Mouse (Mus musculus) kidney, embryonic 15.5 days (tissue): ENCODE data around the gene Plekhs1. TPM values are rescaled to one million over a fixed set of nuclear protein-coding genes. Genes with fewer than 3 reads are reported as not detected.
A peak's percentile ranks its signal among the peaks of the same experiment; 100 is the strongest.
"Not testable (repeated sequence)": the region's sequence is repeated elsewhere in the genome, so short reads cannot be mapped to it uniquely, and the experiment has no call there.

Source experiments
- ATAC-seq: fragments of 200-750 bp; cut with Nextera tagmentation; replicated peaks from 2 replicates; pipeline ENCODE4 v1.8.0; 2017; ENCODE audit warnings: moderate TSS enrichment; ENCODE audit not compliant: low FRiP score
- H3K27ac ChIP-seq: fragments of 300-500 bp; sonication (generic); 2 replicates; pipeline ENCODE4 v1.5.1; 2015; ENCODE audit warnings: mild to moderate bottlenecking, inconsistent platforms
- H3K27me3 ChIP-seq: fragments of 300-500 bp; sonication (generic); 2 replicates; pipeline ENCODE4 v1.6.1; 2015; ENCODE audit warnings: inconsistent platforms
- H3K36me3 ChIP-seq: fragments of 300-500 bp; sonication (generic); 2 replicates; pipeline ENCODE4 v1.6.1; 2015; ENCODE audit warnings: inconsistent platforms
- H3K4me1 ChIP-seq: fragments of 300-500 bp; sonication (generic); 2 replicates; pipeline ENCODE4 v1.6.1; 2015; ENCODE audit warnings: inconsistent platforms
- H3K4me2 ChIP-seq: fragments of 300-500 bp; sonication (generic); 2 replicates; pipeline ENCODE4 v1.6.1; 2015; ENCODE audit warnings: moderate library complexity, mild to moderate bottlenecking, inconsistent platforms
- H3K4me3 ChIP-seq: fragments of 300-500 bp; sonication (generic); replicated peaks from 2 replicates; pipeline ENCODE4 v1.5.1; 2015; ENCODE audit warnings: mild to moderate bottlenecking, inconsistent platforms
- H3K9ac ChIP-seq: fragments of 300-500 bp; sonication (generic); 2 replicates; pipeline ENCODE4 v1.6.1; 2015; ENCODE audit warnings: mild to moderate bottlenecking, inconsistent platforms
- H3K9me3 ChIP-seq: fragments of 300-500 bp; sonication (generic); replicated peaks from 2 replicates; pipeline ENCODE4 v1.6.1; 2016; ENCODE audit warnings: inconsistent platforms
- WGBS: fragments of 180-500 bp; shearing (Covaris S2); methylation state at CpG from one replicate; pipeline ENCODE4 v1.1.7; 2015; ENCODE audit warnings: mixed read lengths; 5-methylcytosine and 5-hydroxymethylcytosine counted together
- polyA plus RNA-seq: library from polyadenylated mRNA; unstranded; fragments of >200 nt; fragmentation: Nextera tagmentation; extraction: Ambion mirVana; gene quantifications from 2 replicates; pipeline ENCODE4 v1.2.1, GENCODE M21; 2015

Plekhs1 gene
- polyA plus RNA-seq, 1 experiment from 2014 or later = 0.74 TPM

DNA sequence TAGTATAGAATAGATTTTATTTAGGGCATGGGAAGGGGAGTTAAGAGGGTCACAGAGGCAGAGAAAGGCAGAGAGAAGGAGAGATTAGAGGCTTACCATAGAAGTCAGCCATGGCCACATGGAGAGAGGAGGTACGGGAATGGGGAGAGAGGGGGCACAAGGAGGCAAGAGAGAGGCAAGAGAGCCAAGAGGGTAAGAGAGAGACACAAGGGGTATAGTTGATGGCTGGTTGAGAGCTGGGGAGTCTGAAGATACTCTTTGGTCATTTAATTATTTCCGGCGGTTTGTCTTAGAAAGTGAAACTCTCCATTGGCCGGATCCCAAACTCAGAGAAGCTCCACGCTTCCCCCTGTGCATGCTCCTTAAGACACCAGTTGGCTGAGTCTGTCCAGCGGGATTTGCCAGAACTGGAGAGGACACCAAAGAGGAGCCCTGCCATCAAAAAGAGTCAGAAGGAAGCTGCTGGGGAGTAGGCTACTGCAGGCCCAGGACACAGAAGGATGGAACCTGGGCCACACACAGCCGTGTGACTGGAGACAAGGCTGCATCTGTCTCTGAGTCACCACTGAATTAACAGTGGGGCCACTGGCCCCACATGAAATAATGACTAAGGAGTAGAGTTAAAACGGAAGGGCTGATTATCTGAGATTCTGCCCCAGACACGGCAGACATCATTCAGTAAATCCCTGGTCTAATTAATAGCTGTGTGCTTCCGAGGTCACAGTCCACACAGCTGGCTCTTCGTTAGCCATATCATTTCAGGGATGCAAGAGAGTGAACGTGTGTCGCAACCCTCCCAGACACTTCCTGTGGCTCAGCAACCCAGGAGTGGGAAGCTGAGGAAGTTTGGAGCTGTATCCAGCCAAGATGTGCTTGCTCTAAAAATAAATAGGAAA lies 24.2 kb downstream of the Plekhs1 start:
- peak; percentile 25; the same call in 1 of the 2 replicates for ATAC-seq
- H3K36me3 ChIP-seq = no peaks in the 10 kb centered on the region
- 41% methylated on average over 13 of the region's 13 CpGs for WGBS
- H3K9me3 ChIP-seq = no peaks in the 10 kb centered on the region
- H3K4me1 ChIP-seq = peaks cover 29% of the 10 kb centered on the region
- H3K4me3 ChIP-seq = no peak overlapping the region
- no peaks in the 10 kb centered on the region for H3K27me3 ChIP-seq
- H3K4me2 ChIP-seq = peak overlapping the region; percentile 10; the same call in 1 of the 2 replicates
- H3K27ac ChIP-seq = peak overlapping the region; percentile 68
- no peak overlapping the region for H3K9ac ChIP-seq

DNA sequence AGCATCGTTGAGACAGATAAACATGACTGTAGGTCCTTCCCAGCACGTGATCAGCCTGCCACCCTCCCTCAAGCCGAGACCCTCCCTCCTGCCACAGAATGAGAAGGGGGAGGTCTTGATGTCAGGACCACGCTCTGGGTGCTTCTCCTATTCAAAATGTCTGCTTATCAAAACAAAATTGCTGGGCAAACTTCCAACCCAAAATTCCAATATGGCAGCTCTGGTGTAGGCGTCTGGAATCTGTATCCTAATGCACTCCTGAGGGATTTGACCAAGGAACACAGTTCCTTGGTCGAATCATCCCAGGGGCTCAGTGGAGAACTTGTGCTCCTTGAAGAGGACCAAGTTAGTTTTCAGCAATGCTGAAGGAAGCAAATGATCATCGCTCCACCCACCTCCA lies 25.5 kb downstream of the Plekhs1 start:
- no peak for ATAC-seq
- H3K27ac ChIP-seq = no peak overlapping the region; the same call in 1 of the 2 replicates
- 65% methylated on average over 7 of the region's 7 CpGs for WGBS

DNA sequence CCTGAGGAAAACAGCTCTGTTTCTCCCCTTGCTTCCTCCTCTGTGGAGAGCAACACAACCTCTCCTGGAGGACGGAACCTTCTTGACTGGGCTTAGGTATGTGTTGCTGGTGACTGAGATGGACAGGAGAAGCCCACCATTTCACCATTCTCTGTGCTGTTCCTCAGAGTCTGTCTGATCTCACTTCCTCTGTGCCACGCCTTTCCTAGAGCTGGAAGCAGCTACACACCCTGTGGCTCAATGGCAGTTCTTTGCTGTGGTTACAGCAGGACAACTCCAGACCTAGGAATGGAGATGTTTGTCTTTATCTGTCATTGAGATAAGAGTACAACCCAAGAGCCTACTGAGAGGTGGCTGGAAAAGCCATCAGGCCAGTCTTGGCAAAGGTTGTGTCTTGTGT lies 25.9 kb downstream of the Plekhs1 start:
- no peak overlapping the region for H3K9ac ChIP-seq
- no peak overlapping the region for H3K4me2 ChIP-seq
- no peaks in the 10 kb centered on the region for H3K27me3 ChIP-seq
- no peak overlapping the region for H3K27ac ChIP-seq
- H3K4me3 ChIP-seq = no peak overlapping the region
- H3K4me1 ChIP-seq = peaks cover 29% of the 10 kb centered on the region
- 93% methylated on average over 2 of the region's 2 CpGs for WGBS
- H3K36me3 ChIP-seq = no peaks in the 10 kb centered on the region
- ATAC-seq = no peak
- H3K9me3 ChIP-seq = no peaks in the 10 kb centered on the region

More for the DNA sequence above, 25.5 kb downstream of the Plekhs1 start:
- H3K27me3 ChIP-seq = no peaks in the 10 kb centered on the region
- no peaks in the 10 kb centered on the region for H3K36me3 ChIP-seq
- H3K9ac ChIP-seq = no peak overlapping the region
- H3K4me3 ChIP-seq = no peak overlapping the region
- H3K9me3 ChIP-seq = no peaks in the 10 kb centered on the region
- H3K4me1 ChIP-seq = peaks cover 29% of the 10 kb centered on the region
- no peak overlapping the region for H3K4me2 ChIP-seq

DNA sequence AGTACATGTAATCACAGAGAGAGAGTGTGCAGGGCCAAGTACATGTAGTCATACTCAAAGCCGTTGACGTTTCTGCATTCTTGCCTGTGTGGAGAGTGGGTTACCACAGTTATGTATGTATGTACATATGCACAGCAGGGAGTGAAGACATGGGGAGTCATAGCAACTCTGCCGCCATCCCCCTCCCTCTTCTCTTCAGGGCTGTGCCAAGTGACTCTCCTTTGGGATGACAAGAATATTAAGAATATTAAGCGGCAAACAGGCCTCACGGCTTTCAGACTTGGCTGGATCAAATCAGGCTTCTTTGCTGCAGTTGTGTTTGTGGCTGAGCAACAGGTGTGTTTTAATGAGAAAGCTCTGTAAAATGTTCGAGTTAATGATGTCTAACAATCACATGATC lies 28.2 kb downstream of the Plekhs1 start:
- peaks cover 26% of the 10 kb centered on the region for H3K4me1 ChIP-seq
- H3K4me3 ChIP-seq = no peak overlapping the region
- H3K27ac ChIP-seq = no peak overlapping the region
- no peaks in the 10 kb centered on the region for H3K27me3 ChIP-seq
- WGBS = 85% methylated on average over 6 of the region's 6 CpGs
- H3K9ac ChIP-seq = no peak overlapping the region
- H3K36me3 ChIP-seq = no peaks in the 10 kb centered on the region
- H3K9me3 ChIP-seq = no peaks in the 10 kb centered on the region
- no peak for ATAC-seq
- no peak overlapping the region for H3K4me2 ChIP-seq

DNA sequence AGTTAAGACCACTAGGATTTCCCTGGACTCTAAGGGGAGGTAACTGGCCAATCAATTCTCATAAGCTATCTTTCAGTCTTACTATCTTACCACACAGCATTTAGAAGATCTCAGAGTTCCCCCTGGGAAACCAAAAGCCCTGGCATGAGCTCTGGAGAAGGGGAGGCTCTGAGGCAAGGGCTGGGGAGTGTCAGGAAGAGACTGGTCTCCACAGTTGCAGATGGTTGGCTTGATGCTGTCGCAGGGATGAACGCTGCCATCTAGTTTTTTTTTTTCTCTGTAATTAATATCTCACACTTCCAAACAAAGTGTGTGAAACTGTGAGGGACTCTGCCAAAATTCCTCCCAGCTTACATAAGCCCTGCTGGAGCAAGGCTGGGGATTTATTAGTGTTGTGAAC lies 32.7 kb downstream of the Plekhs1 start:
- not testable (repeated sequence) for H3K4me1 ChIP-seq, H3K27me3 ChIP-seq, H3K4me3 ChIP-seq, H3K9me3 ChIP-seq, H3K27ac ChIP-seq, H3K9ac ChIP-seq, ATAC-seq, H3K36me3 ChIP-seq, H3K4me2 ChIP-seq
- no CpG with 5 or more reads among the region's 2 CpGs for WGBS

DNA sequence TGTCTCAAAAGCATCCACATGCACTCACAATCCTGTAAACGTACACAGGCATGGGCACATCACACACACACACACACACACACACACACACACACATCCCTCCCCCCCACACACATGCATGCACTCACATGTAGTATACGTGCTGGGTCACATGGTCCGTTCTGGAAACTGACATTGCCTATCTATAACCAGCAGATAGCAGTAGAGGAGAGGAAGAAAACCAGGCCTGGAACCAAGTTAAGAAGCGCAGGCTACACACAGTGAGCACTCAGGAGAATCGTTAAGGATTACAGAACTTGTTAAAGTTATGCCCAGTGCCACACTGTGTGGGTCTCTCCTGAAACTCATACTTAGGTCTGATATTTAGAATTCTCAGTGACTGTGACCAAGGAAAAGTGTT lies 41.6 kb downstream of the Plekhs1 start:
- not testable (repeated sequence) for H3K4me1 ChIP-seq, H3K27me3 ChIP-seq, H3K9me3 ChIP-seq, H3K4me3 ChIP-seq, H3K27ac ChIP-seq, ATAC-seq, H3K36me3 ChIP-seq, H3K9ac ChIP-seq, H3K4me2 ChIP-seq
- no CpG with 5 or more reads among the region's 5 CpGs for WGBS

DNA sequence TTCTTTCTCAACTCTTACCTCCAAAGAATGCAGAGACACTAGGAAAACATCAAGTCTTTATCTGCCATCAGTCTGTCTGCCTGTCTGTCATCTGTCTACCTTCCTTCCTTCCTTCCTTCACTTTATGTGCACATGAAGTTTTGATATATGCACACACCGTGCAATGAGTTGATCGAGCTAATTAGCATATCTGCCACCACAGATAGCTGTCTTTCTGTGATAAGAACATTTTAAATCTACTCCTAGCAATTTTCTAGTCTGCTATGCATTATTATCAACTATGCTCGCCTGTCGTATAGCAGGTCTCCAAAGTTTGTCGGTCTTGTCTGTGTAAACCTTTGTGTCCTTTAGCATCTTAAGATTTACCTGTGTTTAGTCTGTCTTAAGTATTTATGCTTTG lies 42.1 kb downstream of the Plekhs1 start:
- not testable (repeated sequence) for H3K4me1 ChIP-seq, H3K9me3 ChIP-seq, ATAC-seq, H3K27ac ChIP-seq, H3K36me3 ChIP-seq, H3K4me2 ChIP-seq, H3K27me3 ChIP-seq, H3K9ac ChIP-seq, H3K4me3 ChIP-seq
- WGBS = no CpG with 5 or more reads among the region's 5 CpGs

DNA sequence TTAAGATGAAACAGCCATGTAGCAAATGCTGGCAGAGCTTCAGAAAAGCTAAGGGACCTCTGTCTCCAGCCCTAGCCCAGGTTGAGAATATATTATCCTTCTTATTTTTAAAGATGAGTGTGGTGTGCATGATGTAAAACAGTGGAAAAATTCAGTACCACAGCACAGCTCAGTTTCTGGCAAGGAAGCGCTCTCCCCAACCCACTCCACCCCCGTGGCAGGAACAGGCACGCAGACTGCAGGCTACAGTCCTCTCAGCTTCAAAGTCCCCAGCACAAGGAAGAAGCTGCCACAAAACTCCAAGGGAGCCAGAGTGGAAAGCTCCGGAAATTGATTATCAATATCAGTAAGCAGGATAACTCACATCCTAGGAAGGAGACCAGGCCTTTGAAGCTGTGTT lies 49.8 kb downstream of the Plekhs1 start:
- not testable (repeated sequence) for H3K36me3 ChIP-seq, H3K4me2 ChIP-seq, H3K27me3 ChIP-seq, ATAC-seq, H3K4me1 ChIP-seq, H3K4me3 ChIP-seq, H3K27ac ChIP-seq, H3K9ac ChIP-seq, H3K9me3 ChIP-seq
- WGBS = no CpG with 5 or more reads among the region's 4 CpGs

DNA sequence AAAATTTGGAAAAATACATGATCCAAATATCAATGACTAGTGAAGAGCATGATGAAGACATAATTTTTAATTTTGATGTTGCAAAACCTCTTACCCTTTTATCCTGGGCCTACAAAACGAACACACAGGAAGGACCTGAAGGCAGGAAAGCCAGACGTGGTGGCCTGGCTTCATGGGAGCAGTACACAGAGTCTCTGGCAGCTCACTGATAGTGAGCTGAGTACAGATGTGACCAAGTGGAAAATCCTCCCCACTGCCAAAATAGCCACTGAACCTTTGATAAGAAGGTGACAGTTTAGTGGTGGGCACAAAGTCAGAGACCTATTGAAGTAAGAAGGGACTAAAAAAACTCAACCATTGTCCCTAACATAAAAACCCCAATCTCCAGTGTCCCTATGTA lies 52.1 kb downstream of the Plekhs1 start:
- not testable (repeated sequence) for H3K27me3 ChIP-seq, ATAC-seq, H3K36me3 ChIP-seq, H3K4me3 ChIP-seq, H3K9ac ChIP-seq, H3K4me1 ChIP-seq, H3K27ac ChIP-seq, H3K4me2 ChIP-seq, H3K9me3 ChIP-seq
- WGBS = no CpG with 5 or more reads among the region's 2 CpGs

DNA sequence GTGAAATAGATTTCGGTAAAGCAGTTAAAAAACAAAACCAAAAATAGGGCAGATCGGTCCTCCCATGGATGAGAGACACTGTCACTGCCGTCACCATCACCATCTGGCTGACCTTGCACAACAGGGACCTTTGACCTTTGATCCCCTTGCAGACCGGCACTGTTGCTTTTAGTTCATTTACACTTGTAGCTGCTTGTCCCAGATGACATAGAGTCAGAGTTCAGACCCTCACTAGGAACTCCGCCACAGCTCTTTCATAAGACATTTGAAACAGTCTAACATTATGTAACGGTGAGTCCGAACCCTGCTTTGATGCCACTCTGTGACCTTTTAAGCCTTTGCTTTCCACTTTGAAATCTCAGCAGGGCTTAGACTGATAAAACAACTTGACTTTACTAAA lies 58.0 kb downstream of the Plekhs1 start:
- H3K27ac ChIP-seq, H3K9ac ChIP-seq, H3K27me3 ChIP-seq, H3K4me1 ChIP-seq, H3K9me3 ChIP-seq, ATAC-seq, H3K4me3 ChIP-seq, H3K4me2 ChIP-seq, H3K36me3 ChIP-seq: not testable (repeated sequence)
- WGBS = no CpG with 5 or more reads among the region's 7 CpGs

DNA sequence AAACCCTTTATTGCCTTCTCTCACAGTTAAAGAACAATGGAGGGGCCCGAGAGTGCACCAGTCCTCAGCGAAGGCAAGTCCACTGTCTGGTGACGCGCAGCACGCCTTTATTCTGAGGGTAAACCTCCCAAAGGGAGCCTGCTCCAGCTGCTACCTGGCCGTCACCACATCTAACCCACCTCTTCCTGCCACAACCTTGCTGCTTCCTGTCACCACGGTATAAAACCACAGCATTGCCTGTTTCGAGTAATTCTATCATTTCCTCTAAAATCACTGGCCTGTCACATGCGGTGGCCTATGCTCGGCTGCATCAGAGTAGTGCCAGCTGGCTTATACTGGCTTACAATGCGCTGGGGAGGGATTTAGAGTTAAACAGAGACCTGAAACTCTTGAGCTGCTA lies 69.1 kb downstream of the Plekhs1 start:
- not testable (repeated sequence) for H3K9ac ChIP-seq, H3K9me3 ChIP-seq, H3K27ac ChIP-seq, H3K4me3 ChIP-seq, ATAC-seq, H3K4me2 ChIP-seq, H3K4me1 ChIP-seq, H3K27me3 ChIP-seq
- peaks cover 22% of the 10 kb centered on the region for H3K36me3 ChIP-seq
- no CpG with 5 or more reads among the region's 11 CpGs for WGBS

DNA sequence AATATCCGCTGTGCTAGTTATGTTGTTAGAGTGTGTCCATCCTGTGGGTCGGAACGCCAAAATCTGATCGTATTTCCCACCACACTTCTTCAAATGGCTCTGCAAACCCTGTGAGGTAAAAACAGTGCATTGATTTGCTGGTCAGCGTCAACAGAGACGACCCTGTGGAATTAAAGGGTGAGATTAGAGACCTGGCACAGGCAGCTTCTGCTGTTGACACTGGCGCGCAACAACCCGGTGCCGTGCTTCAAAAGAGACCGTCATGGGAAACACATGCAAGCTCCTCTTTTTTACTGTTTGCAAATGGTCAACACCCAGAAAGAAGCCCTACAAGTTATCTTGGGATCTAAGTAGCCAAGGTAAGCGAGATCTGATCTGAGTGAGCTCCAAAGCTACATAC lies 69.8 kb downstream of the Plekhs1 start:
- ATAC-seq = no peak
- Histone ChIP-seq H3K9ac (no peak overlapping the region), H3K36me3 (peaks cover 29% of the 10 kb centered on the region), H3K27ac (no peak overlapping the region), H3K4me2 (no peak overlapping the region), H3K9me3 (no peaks in the 10 kb centered on the region), H3K4me3 (no peak overlapping the region), H3K4me1 (no peaks in the 10 kb centered on the region), H3K27me3 (no peaks in the 10 kb centered on the region)
- 91% methylated on average over 12 of the region's 12 CpGs for WGBS
